Mouse (Mus musculus): Measurements from ENCODE around the gene Lpp. TPM values are rescaled to one million over a fixed set of nuclear protein-coding genes. Genes with fewer than 3 reads are reported as not detected.

Gene Lpp
- polyA plus RNA-seq, 1 experiment from 2014 or later: 25.9 TPM

- Histone ChIP-seq H3K36me3 (no peaks in the 10 kb centered on the region), H3K9me3 (replicated peaks) (no peaks in the 10 kb centered on the region), H3K4me1 (peaks cover 23% of the 10 kb centered on the region), H3K9ac (no peak overlapping the region), H3K4me3 (no peak overlapping the region), H3K4me2 (replicated peaks) (no peak overlapping the region), H3K27ac (no peak overlapping the region), H3K27me3 (no peaks in the 10 kb centered on the region)
- ATAC-seq (ENCODE audit: low FRiP score): no peak
- WGBS: 85% methylated on average over 7 of the region's 7 CpGs
Observed at GRCm38 (mm10) chr16:24496635-24497034, 103.3 kb downstream of the Lpp start.

- Histone ChIP-seq H3K4me1 (peaks cover 21% of the 10 kb centered on the region), H3K9me3 (replicated peaks) (no peaks in the 10 kb centered on the region), H3K4me3 (no peak overlapping the region), H3K36me3 (no peaks in the 10 kb centered on the region), H3K27ac (no peak overlapping the region), H3K4me2 (replicated peaks) (no peak overlapping the region), H3K9ac (no peak overlapping the region), H3K27me3 (no peaks in the 10 kb centered on the region)
- WGBS: 84% methylated on average over 2 of the region's 2 CpGs
- no peak for ATAC-seq (ENCODE audit: low FRiP score)
Observed at GRCm38 (mm10) chr16:24497413-24497812, 104.1 kb downstream of the Lpp start.

- no peaks in the 10 kb centered on the region for H3K36me3 ChIP-seq
- H3K9me3 ChIP-seq (replicated peaks): no peaks in the 10 kb centered on the region
- ATAC-seq (ENCODE audit: low FRiP score): no peak
- H3K4me2 ChIP-seq (replicated peaks): no peak overlapping the region
- H3K27ac ChIP-seq: no peak overlapping the region
- no peak overlapping the region for H3K9ac ChIP-seq
- no peak overlapping the region for H3K4me3 ChIP-seq
- peaks cover 19% of the 10 kb centered on the region for H3K4me1 ChIP-seq
- 86% methylated on average over 5 of the region's 5 CpGs for WGBS
- H3K27me3 ChIP-seq: no peaks in the 10 kb centered on the region
Observed at GRCm38 (mm10) chr16:24498103-24498659, 104.9 kb downstream of the Lpp start.

GRCm38 (mm10) chr16:24501197-24501596 is 107.9 kb downstream of the Lpp start:
- H3K27ac ChIP-seq: no peak overlapping the region

GRCm38 (mm10) chr16:24501628-24502294 is 108.5 kb downstream of the Lpp start:
- no peak overlapping the region for H3K27ac ChIP-seq
- H3K36me3 ChIP-seq: no peaks in the 10 kb centered on the region
- peak; percentile 54; the same call in 1 of the 2 replicates for ATAC-seq (ENCODE audit: low FRiP score)
- H3K27me3 ChIP-seq: no peaks in the 10 kb centered on the region
- no peak overlapping the region for H3K4me2 ChIP-seq (replicated peaks)
- H3K4me3 ChIP-seq: no peak overlapping the region
- H3K4me1 ChIP-seq: peaks cover 16% of the 10 kb centered on the region; the same call in 1 of the 2 replicates
- H3K9ac ChIP-seq: no peak overlapping the region
- WGBS: 81% methylated on average over 11 of the region's 11 CpGs
- no peaks in the 10 kb centered on the region for H3K9me3 ChIP-seq (replicated peaks)

More at GRCm38 (mm10) chr16:24501197-24501596, 107.9 kb downstream of the Lpp start:
- no peak overlapping the region for H3K4me3 ChIP-seq
- H3K9ac ChIP-seq: no peak overlapping the region
- no peak overlapping the region for H3K4me2 ChIP-seq (replicated peaks)
- ATAC-seq (ENCODE audit: low FRiP score): peak; percentile 13; the same call in 1 of the 2 replicates
- H3K36me3 ChIP-seq: no peaks in the 10 kb centered on the region
- 81% methylated on average over 6 of the region's 6 CpGs for WGBS
- H3K9me3 ChIP-seq (replicated peaks): no peaks in the 10 kb centered on the region
- no peaks in the 10 kb centered on the region for H3K27me3 ChIP-seq
- H3K4me1 ChIP-seq: peaks cover 15% of the 10 kb centered on the region; the same call in 1 of the 2 replicates

GRCm38 (mm10) chr16:24502295-24502823 is 109.1 kb downstream of the Lpp start:
- WGBS: 70% methylated on average over 3 of the region's 3 CpGs
- H3K9ac ChIP-seq: no peak overlapping the region
- H3K36me3 ChIP-seq: no peaks in the 10 kb centered on the region
- no peak for ATAC-seq (ENCODE audit: low FRiP score)
- no peak overlapping the region for H3K4me3 ChIP-seq
- H3K27me3 ChIP-seq: no peaks in the 10 kb centered on the region
- H3K9me3 ChIP-seq (replicated peaks): no peaks in the 10 kb centered on the region
- H3K4me1 ChIP-seq: peaks cover 18% of the 10 kb centered on the region; the same call in 1 of the 2 replicates
- H3K4me2 ChIP-seq (replicated peaks): no peak overlapping the region
- H3K27ac ChIP-seq: no peak overlapping the region

GRCm38 (mm10) chr16:24504838-24505605 is 111.7 kb downstream of the Lpp start:
- no peak for ATAC-seq (ENCODE audit: low FRiP score)
- Histone ChIP-seq H3K9me3 (replicated peaks) (no peaks in the 10 kb centered on the region), H3K27me3 (no peaks in the 10 kb centered on the region), H3K27ac (no peak overlapping the region), H3K36me3 (no peaks in the 10 kb centered on the region), H3K4me3 (no peak overlapping the region), H3K9ac (no peak overlapping the region), H3K4me1 (peaks cover 25% of the 10 kb centered on the region), H3K4me2 (replicated peaks) (no peak overlapping the region)
- WGBS: 80% methylated on average over 7 of the region's 7 CpGs

- H3K27ac ChIP-seq: no peak overlapping the region
- H3K9me3 ChIP-seq (replicated peaks): no peaks in the 10 kb centered on the region
- no peaks in the 10 kb centered on the region for H3K36me3 ChIP-seq
- H3K4me3 ChIP-seq: no peak overlapping the region
- H3K27me3 ChIP-seq: no peaks in the 10 kb centered on the region
- H3K4me2 ChIP-seq (replicated peaks): no peak overlapping the region
- no peak for ATAC-seq (ENCODE audit: low FRiP score)
- 88% methylated on average over 2 of the region's 2 CpGs for WGBS
- H3K4me1 ChIP-seq: peaks cover 19% of the 10 kb centered on the region
- no peak overlapping the region for H3K9ac ChIP-seq
Observed at GRCm38 (mm10) chr16:24506237-24506636, 112.9 kb downstream of the Lpp start.

- Histone ChIP-seq H3K27me3 (no peaks in the 10 kb centered on the region), H3K9me3 (replicated peaks) (no peaks in the 10 kb centered on the region), H3K27ac (no peak overlapping the region; the same call in 1 of the 2 replicates), H3K9ac (no peak overlapping the region), H3K4me2 (replicated peaks) (no peak overlapping the region), H3K4me3 (no peak overlapping the region), H3K36me3 (no peaks in the 10 kb centered on the region), H3K4me1 (peaks cover 14% of the 10 kb centered on the region)
- WGBS: 64% methylated on average over 4 of the region's 4 CpGs
- no peak for ATAC-seq (ENCODE audit: low FRiP score)
Observed at GRCm38 (mm10) chr16:24506740-24507139, 113.4 kb downstream of the Lpp start.

GRCm38 (mm10) chr16:24507927-24508540 is 114.7 kb downstream of the Lpp start:
- Histone ChIP-seq H3K4me1 (peaks cover 12% of the 10 kb centered on the region), H3K36me3 (no peaks in the 10 kb centered on the region), H3K27me3 (no peaks in the 10 kb centered on the region), H3K4me3 (no peak overlapping the region), H3K9ac (no peak overlapping the region), H3K27ac (no peak overlapping the region), H3K9me3 (replicated peaks) (no peaks in the 10 kb centered on the region), H3K4me2 (replicated peaks) (no peak overlapping the region)
- no peak for ATAC-seq (ENCODE audit: low FRiP score)
- WGBS: 91% methylated on average over 5 of the region's 5 CpGs

GRCm38 (mm10) chr16:24509100-24509812 is 115.9 kb downstream of the Lpp start:
- Histone ChIP-seq H3K9ac (no peak overlapping the region), H3K27ac (no peak overlapping the region), H3K4me2 (replicated peaks) (no peak overlapping the region), H3K4me3 (no peak overlapping the region), H3K9me3 (replicated peaks) (no peaks in the 10 kb centered on the region), H3K36me3 (no peaks in the 10 kb centered on the region), H3K27me3 (no peaks in the 10 kb centered on the region), H3K4me1 (peaks cover 12% of the 10 kb centered on the region)
- 74% methylated on average over 5 of the region's 5 CpGs for WGBS
- no peak for ATAC-seq (ENCODE audit: low FRiP score)
